Mouse (Mus musculus): Measurements from ENCODE around the gene Ctso. TPM values are rescaled to one million over a fixed set of nuclear protein-coding genes. Genes with fewer than 3 reads are reported as not detected.
A peak's percentile ranks its signal among the peaks of the same experiment; 100 is the strongest.

Gene Ctso
- polyA plus RNA-seq, 1 experiment from 2014 or later: 11.7 TPM

DNA sequence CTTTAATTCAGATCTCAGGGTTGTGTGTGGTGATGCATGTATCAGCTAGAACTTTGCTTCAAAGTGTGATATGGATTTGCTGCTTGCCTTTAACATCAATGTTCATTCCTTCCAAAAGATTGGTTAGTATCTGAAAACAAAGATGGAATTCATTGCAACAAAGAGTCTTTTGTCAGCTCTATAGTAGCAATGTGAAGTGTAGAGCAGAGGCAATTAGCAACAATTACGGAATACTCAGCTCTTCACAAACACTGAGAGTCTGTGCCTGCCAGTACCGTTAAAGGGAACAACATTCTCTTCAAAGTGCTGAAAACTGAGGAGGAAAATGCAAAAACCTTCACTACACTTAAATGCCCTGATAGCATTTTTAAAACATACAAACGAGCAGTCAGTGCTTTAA, 12.7 kb upstream of the Ctso start:
- Histone ChIP-seq H3K36me3 (ENCODE audit: control insufficient read depth, insufficient read depth, low read length) (no peaks in the 10 kb centered on the region), H3K27ac (ENCODE audit: low read depth, low read length) (no peak overlapping the region), H3K9ac (ENCODE audit: low read depth, low read length) (no peak overlapping the region), H3K4me2 (replicated peaks; ENCODE audit: low read depth, low read length) (no peak overlapping the region), H3K27me3 (ENCODE audit: control insufficient read depth, insufficient read depth, low read length) (no peaks in the 10 kb centered on the region), H3K4me1 (ENCODE audit: control insufficient read depth, insufficient read depth, low read length) (no peaks in the 10 kb centered on the region), H3K4me3 (ENCODE audit: low read length) (no peak overlapping the region), H3K9me3 (ENCODE audit: control insufficient read depth, low read length) (no peaks in the 10 kb centered on the region)
- ATAC-seq (ENCODE audit: low FRiP score, low TSS enrichment): no peak
- 72% methylated on average over 3 of the region's 3 CpGs for WGBS

DNA sequence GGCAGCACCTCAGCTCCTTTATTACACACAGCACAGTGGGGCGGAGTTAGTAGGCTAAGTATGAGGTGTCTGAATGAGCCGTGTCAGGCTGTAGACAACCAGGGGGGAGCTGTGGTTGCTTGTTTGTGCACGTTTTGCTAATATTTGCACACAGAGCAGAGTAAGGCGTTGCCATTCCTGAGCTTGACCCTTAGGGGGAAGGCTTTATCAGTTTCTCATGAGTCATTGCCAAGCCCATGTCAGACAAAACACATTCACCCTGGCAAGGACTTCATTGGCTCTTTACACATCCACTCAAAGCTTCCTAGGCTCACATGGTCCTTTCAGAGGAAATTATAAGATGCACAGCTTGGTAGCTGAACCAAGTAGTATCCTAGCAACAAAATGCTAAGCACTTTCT, 9.5 kb upstream of the Ctso start:
- no peaks in the 10 kb centered on the region for H3K27me3 ChIP-seq (ENCODE audit: control insufficient read depth, insufficient read depth, low read length)
- no peaks in the 10 kb centered on the region for H3K36me3 ChIP-seq (ENCODE audit: control insufficient read depth, insufficient read depth, low read length)
- H3K27ac ChIP-seq (ENCODE audit: low read depth, low read length): no peak overlapping the region
- no peak for ATAC-seq (ENCODE audit: low FRiP score, low TSS enrichment)
- no peak overlapping the region for H3K4me3 ChIP-seq (ENCODE audit: low read length)
- H3K4me2 ChIP-seq (replicated peaks; ENCODE audit: low read depth, low read length): no peak overlapping the region
- no peak overlapping the region for H3K9ac ChIP-seq (ENCODE audit: low read depth, low read length)
- no peaks in the 10 kb centered on the region for H3K9me3 ChIP-seq (ENCODE audit: control insufficient read depth, low read length)
- no peaks in the 10 kb centered on the region for H3K4me1 ChIP-seq (ENCODE audit: control insufficient read depth, insufficient read depth, low read length)
- 64% methylated on average over 4 of the region's 4 CpGs for WGBS

DNA sequence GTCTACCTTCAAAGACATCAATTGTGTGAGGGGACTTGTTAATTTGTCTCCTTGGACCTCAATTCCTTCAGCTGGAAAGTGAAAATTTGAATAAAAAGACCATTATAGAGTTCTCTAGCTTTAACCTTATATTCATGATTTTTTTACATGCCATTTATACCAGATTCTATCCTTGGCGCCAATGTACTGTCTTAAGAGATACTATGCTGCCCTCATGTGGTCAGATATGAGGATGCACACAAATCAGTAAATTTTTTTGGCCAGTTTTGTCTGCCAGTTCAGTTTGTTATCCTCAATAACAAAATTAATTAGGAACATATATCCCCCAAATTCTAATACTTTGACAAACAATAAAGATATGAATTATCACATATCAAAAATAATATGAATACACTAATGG, 7.5 kb upstream of the Ctso start:
- H3K36me3 ChIP-seq (ENCODE audit: control insufficient read depth, insufficient read depth, low read length): no peaks in the 10 kb centered on the region
- no peak overlapping the region for H3K4me3 ChIP-seq (ENCODE audit: low read length)
- 2% methylated on average over 1 of the region's 1 CpGs for WGBS
- no peaks in the 10 kb centered on the region for H3K9me3 ChIP-seq (ENCODE audit: control insufficient read depth, low read length)
- no peak overlapping the region for H3K27ac ChIP-seq (ENCODE audit: low read depth, low read length)
- H3K9ac ChIP-seq (ENCODE audit: low read depth, low read length): no peak overlapping the region
- no peak overlapping the region for H3K4me2 ChIP-seq (replicated peaks; ENCODE audit: low read depth, low read length)
- H3K27me3 ChIP-seq (ENCODE audit: control insufficient read depth, insufficient read depth, low read length): no peaks in the 10 kb centered on the region
- 0 out of 2 replicates have a peak, but pooled peaks cover under 1% of the 10 kb centered on the region for H3K4me1 ChIP-seq (ENCODE audit: control insufficient read depth, insufficient read depth, low read length)
- no peak for ATAC-seq (ENCODE audit: low FRiP score, low TSS enrichment)

DNA sequence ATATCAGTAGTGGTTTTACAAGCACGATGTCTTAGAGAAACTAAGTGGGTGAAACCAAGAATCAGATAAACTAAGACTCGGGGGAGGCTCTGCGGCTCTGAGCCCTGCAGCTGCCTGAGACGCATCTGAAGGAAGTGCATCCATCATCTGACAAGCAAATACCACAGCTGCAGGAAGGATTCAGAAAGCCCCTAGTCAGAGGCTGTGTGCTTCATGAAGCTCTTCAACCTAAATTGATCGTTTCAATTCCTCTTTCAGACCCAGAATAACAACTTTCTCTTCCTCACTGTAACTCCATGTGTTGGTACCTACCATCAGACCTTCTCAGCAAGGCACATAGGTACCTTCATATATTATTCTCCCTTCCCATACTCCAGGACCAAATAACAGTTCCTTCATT, 6.5 kb upstream of the Ctso start:
- no peak for ATAC-seq (ENCODE audit: low FRiP score, low TSS enrichment)
- H3K9ac ChIP-seq (ENCODE audit: low read depth, low read length): no peak overlapping the region
- H3K36me3 ChIP-seq (ENCODE audit: control insufficient read depth, insufficient read depth, low read length): no peaks in the 10 kb centered on the region
- no peaks in the 10 kb centered on the region for H3K9me3 ChIP-seq (ENCODE audit: control insufficient read depth, low read length)
- H3K4me2 ChIP-seq (replicated peaks; ENCODE audit: low read depth, low read length): no peak overlapping the region
- no peak overlapping the region for H3K27ac ChIP-seq (ENCODE audit: low read depth, low read length)
- no peak overlapping the region for H3K4me3 ChIP-seq (ENCODE audit: low read length)
- no peaks in the 10 kb centered on the region for H3K27me3 ChIP-seq (ENCODE audit: control insufficient read depth, insufficient read depth, low read length)
- WGBS: 40% methylated on average over 5 of the region's 5 CpGs
- H3K4me1 ChIP-seq (ENCODE audit: control insufficient read depth, insufficient read depth, low read length): 0 out of 2 replicates have a peak, but pooled peaks cover 4% of the 10 kb centered on the region

DNA sequence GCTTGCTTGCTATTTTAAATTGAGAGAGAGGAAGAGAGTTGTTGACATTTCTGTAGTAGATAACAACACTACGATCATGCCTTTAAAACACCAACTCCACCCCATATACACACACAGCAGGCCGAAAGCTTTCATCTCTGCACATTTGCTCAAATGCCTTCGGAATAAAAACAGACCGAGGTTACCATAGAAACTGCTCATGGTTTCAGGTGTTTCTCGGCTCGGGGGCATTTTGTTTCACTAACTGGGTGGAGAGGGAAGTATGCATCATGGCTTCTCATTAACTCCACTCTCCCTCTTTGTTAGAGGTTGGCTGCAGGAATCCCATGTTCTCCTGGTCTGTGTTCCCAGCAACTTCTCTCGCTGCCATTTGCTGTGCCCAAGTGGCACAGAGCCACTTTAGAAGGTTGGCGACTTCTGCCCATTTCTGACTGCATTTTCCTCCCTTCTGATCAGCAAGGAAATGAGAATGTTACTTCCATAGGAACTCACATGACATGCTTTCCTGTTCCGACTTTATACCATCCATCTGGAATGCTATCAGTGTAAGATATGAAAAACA, 5.6 kb upstream of the Ctso start:
- 48% methylated on average over 9 of the region's 9 CpGs for WGBS
- no peaks in the 10 kb centered on the region for H3K27me3 ChIP-seq (ENCODE audit: control insufficient read depth, insufficient read depth, low read length)

DNA sequence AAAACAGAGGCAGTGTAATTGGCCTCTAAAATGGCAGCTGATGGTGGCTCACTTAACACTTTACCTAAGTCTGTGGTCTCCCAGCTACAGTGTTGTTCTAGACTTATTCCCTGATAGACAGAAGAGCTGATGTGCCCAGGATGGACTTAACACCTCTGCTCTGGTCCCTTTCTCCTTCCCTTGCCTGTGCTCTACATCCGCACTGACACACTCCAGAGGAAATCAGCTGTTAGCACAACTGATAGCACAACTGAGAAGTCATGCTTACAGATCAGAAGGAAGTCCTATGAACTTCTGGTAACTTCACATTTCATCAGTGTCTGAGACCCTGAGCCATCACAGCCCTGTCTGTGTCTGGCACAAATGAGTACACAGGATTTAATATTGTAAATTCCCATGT, 3.3 kb upstream of the Ctso start:
- Histone ChIP-seq H3K9me3 (ENCODE audit: control insufficient read depth, low read length) (no peaks in the 10 kb centered on the region), H3K27ac (ENCODE audit: low read depth, low read length) (no peak overlapping the region), H3K27me3 (ENCODE audit: control insufficient read depth, insufficient read depth, low read length) (no peaks in the 10 kb centered on the region), H3K36me3 (ENCODE audit: control insufficient read depth, insufficient read depth, low read length) (no peaks in the 10 kb centered on the region), H3K4me1 (ENCODE audit: control insufficient read depth, insufficient read depth, low read length) (0 out of 2 replicates have a peak, but pooled peaks cover 4% of the 10 kb centered on the region), H3K4me3 (ENCODE audit: low read length) (no peak overlapping the region), H3K4me2 (replicated peaks; ENCODE audit: low read depth, low read length) (no peak overlapping the region), H3K9ac (ENCODE audit: low read depth, low read length) (no peak overlapping the region)
- 84% methylated on average over 1 of the region's 1 CpGs for WGBS
- no peak for ATAC-seq (ENCODE audit: low FRiP score, low TSS enrichment)

More for the DNA sequence above, 5.6 kb upstream of the Ctso start:
- H3K4me1 ChIP-seq (ENCODE audit: control insufficient read depth, insufficient read depth, low read length): 0 out of 2 replicates have a peak, but pooled peaks cover 4% of the 10 kb centered on the region
- no peaks in the 10 kb centered on the region for H3K36me3 ChIP-seq (ENCODE audit: control insufficient read depth, insufficient read depth, low read length)
- no peak overlapping the region for H3K4me2 ChIP-seq (replicated peaks; ENCODE audit: low read depth, low read length)
- 0 out of 2 replicates have a peak, but pooled peaks have one; percentile 30 for ATAC-seq (ENCODE audit: low FRiP score, low TSS enrichment)
- H3K4me3 ChIP-seq (ENCODE audit: low read length): no peak overlapping the region
- H3K9ac ChIP-seq (ENCODE audit: low read depth, low read length): no peak overlapping the region
- no peak overlapping the region for H3K27ac ChIP-seq (ENCODE audit: low read depth, low read length)
- no peaks in the 10 kb centered on the region for H3K9me3 ChIP-seq (ENCODE audit: control insufficient read depth, low read length)

DNA sequence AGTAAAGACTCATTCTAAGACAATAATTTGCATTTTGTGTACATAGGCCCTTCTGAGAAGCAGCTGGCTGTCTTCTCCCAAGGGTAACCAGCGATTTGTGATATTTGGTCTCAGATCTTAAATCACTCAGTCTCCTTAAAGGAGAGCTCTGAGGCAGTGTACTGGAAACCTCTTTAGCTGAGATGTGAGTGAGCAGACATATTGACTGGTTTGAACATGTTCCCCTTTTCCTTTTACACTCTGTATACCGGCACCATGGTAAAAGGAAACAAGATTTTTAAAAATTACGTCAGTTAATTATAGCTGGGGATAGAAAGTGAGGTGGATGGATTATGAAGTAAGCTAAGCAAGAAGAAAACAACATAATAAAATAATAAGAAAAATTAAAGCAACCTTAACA, 706 bp upstream of the Ctso start:
- no peak overlapping the region for H3K4me3 ChIP-seq (ENCODE audit: low read length)
- H3K9ac ChIP-seq (ENCODE audit: low read depth, low read length): no peak overlapping the region
- H3K27me3 ChIP-seq (ENCODE audit: control insufficient read depth, insufficient read depth, low read length): no peaks in the 10 kb centered on the region
- H3K9me3 ChIP-seq (ENCODE audit: control insufficient read depth, low read length): no peaks in the 10 kb centered on the region
- no peaks in the 10 kb centered on the region for H3K36me3 ChIP-seq (ENCODE audit: control insufficient read depth, insufficient read depth, low read length)
- no peak overlapping the region for H3K4me2 ChIP-seq (replicated peaks; ENCODE audit: low read depth, low read length)
- H3K27ac ChIP-seq (ENCODE audit: low read depth, low read length): no peak overlapping the region
- ATAC-seq (ENCODE audit: low FRiP score, low TSS enrichment): no peak
- 72% methylated on average over 3 of the region's 3 CpGs for WGBS
- H3K4me1 ChIP-seq (ENCODE audit: control insufficient read depth, insufficient read depth, low read length): 0 out of 2 replicates have a peak, but pooled peaks cover 4% of the 10 kb centered on the region

DNA sequence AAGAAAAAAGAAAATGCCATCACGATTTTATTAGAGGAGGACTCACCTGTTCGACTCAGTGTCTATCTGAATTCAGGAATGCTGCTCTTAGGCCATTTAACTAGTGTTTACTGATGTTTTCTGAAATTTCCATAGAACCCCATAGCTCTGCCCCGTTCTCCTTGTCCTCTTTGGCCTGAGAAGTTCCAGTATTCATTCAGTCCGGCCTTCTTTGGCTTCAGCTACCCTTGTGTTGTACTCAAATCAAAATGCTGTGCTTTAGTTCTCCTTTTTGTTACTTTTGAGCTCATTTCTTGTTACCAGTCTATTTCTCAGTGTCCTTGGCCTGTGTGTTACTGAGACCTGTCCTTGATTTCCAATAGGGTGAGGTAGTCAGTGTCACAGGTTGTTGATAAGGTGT, 947 bp downstream of the Ctso start:
- Histone ChIP-seq H3K4me2 (replicated peaks; ENCODE audit: low read depth, low read length) (no peak overlapping the region), H3K4me3 (ENCODE audit: low read length) (no peak overlapping the region), H3K4me1 (ENCODE audit: control insufficient read depth, insufficient read depth, low read length) (0 out of 2 replicates have a peak, but pooled peaks cover 4% of the 10 kb centered on the region), H3K27me3 (ENCODE audit: control insufficient read depth, insufficient read depth, low read length) (no peaks in the 10 kb centered on the region), H3K27ac (ENCODE audit: low read depth, low read length) (no peak overlapping the region), H3K9me3 (ENCODE audit: control insufficient read depth, low read length) (no peaks in the 10 kb centered on the region), H3K36me3 (ENCODE audit: control insufficient read depth, insufficient read depth, low read length) (no peaks in the 10 kb centered on the region), H3K9ac (ENCODE audit: low read depth, low read length) (no peak overlapping the region)
- ATAC-seq (ENCODE audit: low FRiP score, low TSS enrichment): no peak
- 88% methylated on average over 4 of the region's 4 CpGs for WGBS

DNA sequence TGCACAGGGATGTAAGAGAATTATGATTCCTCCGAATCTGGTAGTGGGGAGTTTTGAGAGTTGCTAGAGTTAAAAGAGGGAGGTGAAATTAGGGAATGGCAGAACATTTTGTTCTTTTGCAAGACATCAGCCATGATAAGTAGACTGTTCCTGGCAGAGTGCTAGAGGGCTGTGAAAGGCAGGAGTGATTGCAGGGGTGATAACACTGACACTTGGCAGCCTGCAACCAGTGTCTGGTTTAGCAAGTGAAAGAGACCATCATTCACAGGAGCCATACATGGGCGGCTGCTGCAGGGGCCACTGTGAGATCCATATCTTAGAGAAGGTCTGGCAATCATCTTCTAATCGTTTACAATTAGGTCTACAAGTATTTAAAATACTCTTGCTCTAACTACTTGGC, 6.5 kb downstream of the Ctso start:
- H3K9ac ChIP-seq (ENCODE audit: low read depth, low read length): no peak overlapping the region
- no peak overlapping the region for H3K4me2 ChIP-seq (replicated peaks; ENCODE audit: low read depth, low read length)
- H3K4me1 ChIP-seq (ENCODE audit: control insufficient read depth, insufficient read depth, low read length): no peaks in the 10 kb centered on the region
- 68% methylated on average over 3 of the region's 3 CpGs for WGBS
- H3K36me3 ChIP-seq (ENCODE audit: control insufficient read depth, insufficient read depth, low read length): no peaks in the 10 kb centered on the region
- ATAC-seq (ENCODE audit: low FRiP score, low TSS enrichment): no peak
- no peaks in the 10 kb centered on the region for H3K9me3 ChIP-seq (ENCODE audit: control insufficient read depth, low read length)
- no peak overlapping the region for H3K27ac ChIP-seq (ENCODE audit: low read depth, low read length)
- no peaks in the 10 kb centered on the region for H3K27me3 ChIP-seq (ENCODE audit: control insufficient read depth, insufficient read depth, low read length)
- no peak overlapping the region for H3K4me3 ChIP-seq (ENCODE audit: low read length)
